Mouse (Mus musculus) thymus, postnatal 36 days (tissue): ENCODE measurements around the gene Cstf1.
A peak's percentile ranks its signal among the peaks of the same experiment; 100 is the strongest.

Experiments used
- DNase-seq, 2 experiments: peaks; one replicate each; pipeline ENCODE4 v3.0.0; 2022; ENCODE audit warnings: mixed read lengths in 2 of 2

Cstf1 gene

GRCm38 (mm10) chr2:172378332-172378731 lies 7.9 kb downstream of the Cstf1 start:
- DNase-seq: peak; percentile 82 to 84

- peak in 1 of 2 experiments; percentile 31 for DNase-seq
Measured at GRCm38 (mm10) chr2:172380513-172380912, 10.0 kb downstream of the Cstf1 start.

- DNase-seq: peak; percentile 58 to 70
Measured at GRCm38 (mm10) chr2:172381341-172381740, 10.9 kb downstream of the Cstf1 start.

GRCm38 (mm10) chr2:172381898-172382297 lies 11.4 kb downstream of the Cstf1 start:
- peak; percentile 71 to 85 for DNase-seq

- no peak for DNase-seq
Measured at GRCm38 (mm10) chr2:172384715-172385114, 14.2 kb downstream of the Cstf1 start.

GRCm38 (mm10) chr2:172390341-172390740 lies 19.9 kb downstream of the Cstf1 start:
- DNase-seq: peak; percentile 45 to 57

- DNase-seq: peak; percentile 42 to 56
Measured at GRCm38 (mm10) chr2:172392041-172392521, 21.6 kb downstream of the Cstf1 start.

- peak; percentile 78 to 79 for DNase-seq
Measured at GRCm38 (mm10) chr2:172393391-172394051, 23.0 kb downstream of the Cstf1 start, which contains the start of gene Cass4. TSS of gene Cass4 (plus strand) at chr2:172393794.

GRCm38 (mm10) chr2:172394052-172394392 lies 23.5 kb downstream of the Cstf1 start:
- DNase-seq: no peak

- DNase-seq: no peak
Measured at GRCm38 (mm10) chr2:172394671-172395070, 24.2 kb downstream of the Cstf1 start.

- no peak for DNase-seq
Measured at GRCm38 (mm10) chr2:172395961-172396360, 25.5 kb downstream of the Cstf1 start.

GRCm38 (mm10) chr2:172399901-172400300 lies 29.4 kb downstream of the Cstf1 start:
- DNase-seq: peak; percentile 38 to 59

GRCm38 (mm10) chr2:172401116-172401825 lies 30.8 kb downstream of the Cstf1 start:
- DNase-seq: peak; percentile 41 to 49

- no peak for DNase-seq
Measured at GRCm38 (mm10) chr2:172404239-172404638, 33.8 kb downstream of the Cstf1 start.

GRCm38 (mm10) chr2:172405011-172405410 lies 34.5 kb downstream of the Cstf1 start:
- DNase-seq: no peak

GRCm38 (mm10) chr2:172406173-172406572 lies 35.7 kb downstream of the Cstf1 start:
- DNase-seq: no peak

GRCm38 (mm10) chr2:172407499-172407898 lies 37.0 kb downstream of the Cstf1 start:
- DNase-seq: peak in 1 of 2 experiments; percentile 34

- no peak for DNase-seq
Measured at GRCm38 (mm10) chr2:172410686-172411085, 40.2 kb downstream of the Cstf1 start.

GRCm38 (mm10) chr2:172411091-172411490 lies 40.6 kb downstream of the Cstf1 start:
- no peak for DNase-seq

GRCm38 (mm10) chr2:172412454-172412853 lies 42.0 kb downstream of the Cstf1 start:
- no peak for DNase-seq

- DNase-seq: no peak
Measured at GRCm38 (mm10) chr2:172413273-172413672, 42.8 kb downstream of the Cstf1 start.

GRCm38 (mm10) chr2:172413894-172414293 lies 43.4 kb downstream of the Cstf1 start:
- DNase-seq: no peak

GRCm38 (mm10) chr2:172416218-172416617 lies 45.7 kb downstream of the Cstf1 start:
- no peak for DNase-seq

- no peak for DNase-seq
Measured at GRCm38 (mm10) chr2:172416876-172417275, 46.4 kb downstream of the Cstf1 start.
